Mouse (Mus musculus) cerebellum, postnatal 36 days (tissue): ENCODE measurements at regions not wholly inside any gene's neighbourhood (a gene's known extent, or its start where the extent isn't known, plus 50 kb on each side); places are given as distances from the start of the nearest gene placed in this dataset.

Experiments
- DNase-seq, 2 experiments: peaks; one replicate each; pipeline ENCODE4 v3.0.0; 2021 to 2022; ENCODE audit warnings: mixed read lengths in 2 of 2

GRCm38 (mm10) chr13:5728172-5728571, 133.1 kb upstream of the Klf6 start:
- no peak for DNase-seq

- no peak for DNase-seq
These were observed 132.5 kb upstream of the Klf6 start for GRCm38 (mm10) chr13:5728808-5729207.

GRCm38 (mm10) chr13:5729426-5730068, 131.7 kb upstream of the Klf6 start:
- no peak for DNase-seq

- no peak for DNase-seq
These were observed 129.1 kb upstream of the Klf6 start for GRCm38 (mm10) chr13:5732206-5732605.

- DNase-seq: no peak
These were observed 126.2 kb upstream of the Klf6 start for GRCm38 (mm10) chr13:5735027-5735624.

- no peak for DNase-seq
These were observed 124.8 kb upstream of the Klf6 start for GRCm38 (mm10) chr13:5736472-5736871.

GRCm38 (mm10) chr13:5737214-5737613, 124.1 kb upstream of the Klf6 start:
- DNase-seq: no peak

- no peak for DNase-seq
These were observed 120.5 kb upstream of the Klf6 start for GRCm38 (mm10) chr13:5740805-5741204.

GRCm38 (mm10) chr13:5744949-5745348, 116.3 kb upstream of the Klf6 start:
- DNase-seq: no peak

GRCm38 (mm10) chr13:5757176-5757575, 104.1 kb upstream of the Klf6 start:
- no peak for DNase-seq

GRCm38 (mm10) chr13:5757963-5758362, 103.3 kb upstream of the Klf6 start:
- no peak for DNase-seq

GRCm38 (mm10) chr13:5760030-5760429, 101.3 kb upstream of the Klf6 start:
- no peak for DNase-seq

- DNase-seq: no peak
These were observed 94.9 kb upstream of the Klf6 start for GRCm38 (mm10) chr13:5766394-5766793.

GRCm38 (mm10) chr13:5767202-5767601, 94.1 kb upstream of the Klf6 start:
- no peak for DNase-seq

GRCm38 (mm10) chr13:5768699-5769098, 92.6 kb upstream of the Klf6 start:
- DNase-seq: no peak

- no peak for DNase-seq
These were observed 91.7 kb upstream of the Klf6 start for GRCm38 (mm10) chr13:5769283-5770260.

- DNase-seq: no peak
These were observed 87.5 kb upstream of the Klf6 start for GRCm38 (mm10) chr13:5773811-5774210.

GRCm38 (mm10) chr13:5778443-5779171, 82.7 kb upstream of the Klf6 start:
- no peak for DNase-seq

GRCm38 (mm10) chr13:5779410-5779809, 81.9 kb upstream of the Klf6 start:
- DNase-seq: no peak

GRCm38 (mm10) chr13:5782540-5782939, 78.7 kb upstream of the Klf6 start:
- no peak for DNase-seq

GRCm38 (mm10) chr13:5787114-5787513, 74.2 kb upstream of the Klf6 start:
- no peak for DNase-seq

GRCm38 (mm10) chr13:5789302-5789701, 72.0 kb upstream of the Klf6 start:
- no peak for DNase-seq

- no peak for DNase-seq
These were observed 59.2 kb upstream of the Klf6 start for GRCm38 (mm10) chr13:5802079-5802478.
